Mouse (Mus musculus) limb, embryonic 11.5 days (tissue): ENCODE results near the gene Gm49721. TPM values are rescaled to one million over a fixed set of nuclear protein-coding genes. Genes with fewer than 3 reads are reported as not detected.
A peak's percentile ranks its signal among the peaks of the same experiment; 100 is the strongest.
"Not testable (repeated sequence)": the region's sequence is repeated elsewhere in the genome, so short reads cannot be mapped to it uniquely, and the experiment has no call there.

ENCODE experiments used
- ATAC-seq: fragments of 200-750 bp; cut with Nextera tagmentation; 2 replicates; pipeline ENCODE4 v1.8.0; 2017; ENCODE audit warnings: low read depth; ENCODE audit not compliant: insufficient number of reproducible peaks, low FRiP score, low TSS enrichment
- DNase-seq: peaks from one replicate; pipeline ENCODE4 v3.0.0-alpha.2; 2015; ENCODE audit warnings: low spot score
- H3K27ac ChIP-seq: fragments of 300-500 bp; sonication (generic); replicated peaks from 2 replicates; pipeline ENCODE4 v1.5.1; 2014; ENCODE audit warnings: low read depth, mild to moderate bottlenecking, low read length
- H3K27me3 ChIP-seq: fragments of 300-500 bp; sonication (generic); 2 replicates; pipeline ENCODE4 v1.6.1; 2014; ENCODE audit warnings: mild to moderate bottlenecking, low read length, mixed read lengths; ENCODE audit not compliant: control insufficient read depth, insufficient read depth
- H3K36me3 ChIP-seq: fragments of 300-500 bp; sonication (generic); 2 replicates; pipeline ENCODE4 v1.6.1; 2014; ENCODE audit warnings: mild to moderate bottlenecking, low read length, moderate library complexity, mixed read lengths; ENCODE audit not compliant: control insufficient read depth, insufficient read depth
- H3K4me1 ChIP-seq: fragments of 300-500 bp; sonication (generic); 2 replicates; pipeline ENCODE4 v1.6.1; 2014; ENCODE audit warnings: low read length, mixed read lengths; ENCODE audit not compliant: control insufficient read depth, insufficient read depth
- H3K4me2 ChIP-seq: fragments of 300-500 bp; sonication (generic); 2 replicates; pipeline ENCODE4 v1.6.1; 2014; ENCODE audit warnings: low read depth, mild to moderate bottlenecking, moderate library complexity; ENCODE audit not compliant: severe bottlenecking
- H3K4me3 ChIP-seq: fragments of 300-500 bp; sonication (generic); 2 replicates; pipeline ENCODE4 v1.5.1; 2014; ENCODE audit warnings: low read depth, low read length
- H3K9ac ChIP-seq: fragments of 300-500 bp; sonication (generic); 2 replicates; pipeline ENCODE4 v1.6.1; 2014; ENCODE audit warnings: mild to moderate bottlenecking, low read length
- H3K9me3 ChIP-seq: fragments of 300-500 bp; sonication (generic); 2 replicates; pipeline ENCODE4 v1.6.1; 2016; ENCODE audit warnings: low read length; ENCODE audit not compliant: control insufficient read depth
- WGBS: fragments of 180-500 bp; shearing (Covaris S2); extraction: QIAGEN DNeasy Blood & Tissue Kit; methylation state at CpG from one replicate; pipeline ENCODE4 v1.1.7; 2014; 5-methylcytosine and 5-hydroxymethylcytosine counted together
- polyA plus RNA-seq: library from polyadenylated mRNA; unstranded; fragments of >200 nt; fragmentation: Nextera tagmentation; extraction: Ambion mirVana; gene quantifications from 2 replicates; pipeline ENCODE4 v1.2.1, GENCODE M21; 2014

Gene Gm49721
- polyA plus RNA-seq, 1 experiment from 2014 or later: 0.09 TPM

- H3K4me2 ChIP-seq, H3K36me3 ChIP-seq, H3K4me3 ChIP-seq, H3K27me3 ChIP-seq, DNase-seq, H3K9me3 ChIP-seq, H3K4me1 ChIP-seq, H3K27ac ChIP-seq, H3K9ac ChIP-seq: not testable (repeated sequence)
- 10% methylated on average over 6 of the region's 14 CpGs for WGBS
- peak; percentile 51; the same call in 1 of the 2 replicates for ATAC-seq
Observed at GRCm38 (mm10) chr17:7025257-7025656, 46.6 kb downstream of the Gm49721 start, which contains the start of gene Gm1604a. Gene Gm1604a (plus strand): TSS chr17:7025568.

GRCm38 (mm10) chr17:7025764-7026346 is 47.2 kb downstream of the Gm49721 start:
- H3K4me1 ChIP-seq, H3K9ac ChIP-seq, DNase-seq, ATAC-seq, H3K36me3 ChIP-seq, H3K27me3 ChIP-seq, H3K4me2 ChIP-seq, H3K9me3 ChIP-seq, H3K4me3 ChIP-seq, H3K27ac ChIP-seq: not testable (repeated sequence)
- 55% methylated on average over 3 of the region's 14 CpGs for WGBS

GRCm38 (mm10) chr17:7030204-7030603 is 51.5 kb downstream of the Gm49721 start:
- not testable (repeated sequence) for H3K9ac ChIP-seq, H3K27ac ChIP-seq, H3K27me3 ChIP-seq, ATAC-seq, H3K36me3 ChIP-seq, H3K9me3 ChIP-seq, H3K4me3 ChIP-seq, H3K4me1 ChIP-seq, DNase-seq, H3K4me2 ChIP-seq
- 74% methylated on average over 6 of the region's 7 CpGs for WGBS

GRCm38 (mm10) chr17:7030622-7031174 is 52.0 kb downstream of the Gm49721 start:
- H3K27ac ChIP-seq, H3K9me3 ChIP-seq, H3K4me2 ChIP-seq, DNase-seq, ATAC-seq, H3K4me1 ChIP-seq, H3K9ac ChIP-seq, H3K27me3 ChIP-seq, H3K4me3 ChIP-seq, H3K36me3 ChIP-seq: not testable (repeated sequence)
- 74% methylated on average over 3 of the region's 6 CpGs for WGBS

- DNase-seq, H3K36me3 ChIP-seq, H3K4me1 ChIP-seq, H3K9me3 ChIP-seq, H3K27ac ChIP-seq, H3K9ac ChIP-seq, H3K4me3 ChIP-seq, H3K4me2 ChIP-seq, ATAC-seq, H3K27me3 ChIP-seq: not testable (repeated sequence)
- 70% methylated on average over 3 of the region's 17 CpGs for WGBS
Observed at GRCm38 (mm10) chr17:7033192-7034166, 54.8 kb downstream of the Gm49721 start.

GRCm38 (mm10) chr17:7068997-7069539 is 90.4 kb downstream of the Gm49721 start:
- not testable (repeated sequence) for H3K36me3 ChIP-seq, H3K4me1 ChIP-seq, H3K27me3 ChIP-seq, H3K4me3 ChIP-seq, H3K4me2 ChIP-seq, H3K9ac ChIP-seq, H3K27ac ChIP-seq, H3K9me3 ChIP-seq, ATAC-seq, DNase-seq
- WGBS: 82% methylated on average over 2 of the region's 4 CpGs

- not testable (repeated sequence) for H3K4me2 ChIP-seq, H3K27ac ChIP-seq, H3K9me3 ChIP-seq, DNase-seq, H3K36me3 ChIP-seq, H3K4me3 ChIP-seq, H3K9ac ChIP-seq, ATAC-seq, H3K27me3 ChIP-seq, H3K4me1 ChIP-seq
- 77% methylated on average over 6 of the region's 7 CpGs for WGBS
Observed at GRCm38 (mm10) chr17:7069561-7070240, 91.0 kb downstream of the Gm49721 start.

GRCm38 (mm10) chr17:7074494-7074893 is 95.8 kb downstream of the Gm49721 start:
- ATAC-seq, H3K36me3 ChIP-seq, H3K9me3 ChIP-seq, H3K27ac ChIP-seq, H3K4me3 ChIP-seq, H3K9ac ChIP-seq, H3K27me3 ChIP-seq, H3K4me2 ChIP-seq, H3K4me1 ChIP-seq: not testable (repeated sequence)
- WGBS: 45% methylated on average over 3 of the region's 3 CpGs
- DNase-seq: peak; percentile 20
